Mouse (Mus musculus): ENCODE results near the gene Gtf2h5.

Gtf2h5 gene

GRCm38 (mm10) chr17:6113653-6114052 is 34.1 kb downstream of the Gtf2h5 start:
- DNase-seq (ENCODE audit: low spot score): no peak

GRCm38 (mm10) chr17:6115085-6115484 is 35.5 kb downstream of the Gtf2h5 start:
- no peak for DNase-seq (ENCODE audit: low spot score)

GRCm38 (mm10) chr17:6117148-6117725 is 37.7 kb downstream of the Gtf2h5 start:
- no peak for DNase-seq (ENCODE audit: low spot score)

GRCm38 (mm10) chr17:6117917-6118316 is 38.3 kb downstream of the Gtf2h5 start:
- DNase-seq (ENCODE audit: low spot score): no peak

GRCm38 (mm10) chr17:6118861-6119260 is 39.3 kb downstream of the Gtf2h5 start:
- DNase-seq (ENCODE audit: low spot score): no peak

GRCm38 (mm10) chr17:6123776-6124175 is 44.2 kb downstream of the Gtf2h5 start:
- no peak for DNase-seq (ENCODE audit: low spot score)

- DNase-seq (ENCODE audit: low spot score): no peak
Measured at GRCm38 (mm10) chr17:6125441-6125840, 45.9 kb downstream of the Gtf2h5 start.

- no peak for DNase-seq (ENCODE audit: low spot score)
Measured at GRCm38 (mm10) chr17:6128039-6128438, 48.5 kb downstream of the Gtf2h5 start.

- DNase-seq (ENCODE audit: low spot score): no peak
Measured at GRCm38 (mm10) chr17:6129361-6129760, 49.8 kb downstream of the Gtf2h5 start.

GRCm38 (mm10) chr17:6131083-6131482 is 51.5 kb downstream of the Gtf2h5 start:
- DNase-seq (ENCODE audit: low spot score): no peak
